Mouse (Mus musculus): ENCODE results near the gene Acvr1b. TPM values are rescaled to one million over a fixed set of nuclear protein-coding genes. Genes with fewer than 3 reads are reported as not detected.
A peak's percentile ranks its signal among the peaks of the same experiment; 100 is the strongest.

The Acvr1b gene
- polyA plus RNA-seq, 1 experiment from 2014 or later: 22.1 TPM

GRCm38 (mm10) chr15:101189981-101190761 is 16.3 kb downstream of the Acvr1b start:
- Histone ChIP-seq H3K27ac (ENCODE audit: low read length) (no peak overlapping the region), H3K27me3 (ENCODE audit: control insufficient read depth, insufficient read depth, low read depth, low read length) (no peaks in the 10 kb centered on the region), H3K9ac (ENCODE audit: low read depth, low read length) (no peak overlapping the region), H3K4me2 (ENCODE audit: low read length) (no peak overlapping the region), H3K4me1 (ENCODE audit: control insufficient read depth, insufficient read depth, low read length) (peaks cover 9% of the 10 kb centered on the region), H3K4me3 (ENCODE audit: low read depth, low read length) (no peak overlapping the region), H3K36me3 (ENCODE audit: control insufficient read depth, insufficient read depth, low read length) (peaks cover 12% of the 10 kb centered on the region), H3K9me3 (replicated peaks; ENCODE audit: control insufficient read depth, low read length, poor library complexity, severe bottlenecking) (no peaks in the 10 kb centered on the region)
- WGBS: 84% methylated on average over 10 of the region's 10 CpGs
- no peak for ATAC-seq

GRCm38 (mm10) chr15:101190762-101191150 is 16.9 kb downstream of the Acvr1b start:
- 82% methylated on average over 5 of the region's 5 CpGs for WGBS
- ATAC-seq: no peak
- no peaks in the 10 kb centered on the region for H3K27me3 ChIP-seq (ENCODE audit: control insufficient read depth, insufficient read depth, low read depth, low read length)
- peaks cover 9% of the 10 kb centered on the region for H3K4me1 ChIP-seq (ENCODE audit: control insufficient read depth, insufficient read depth, low read length)
- peaks cover 18% of the 10 kb centered on the region for H3K36me3 ChIP-seq (ENCODE audit: control insufficient read depth, insufficient read depth, low read length)
- H3K4me2 ChIP-seq (ENCODE audit: low read length): no peak overlapping the region
- H3K9me3 ChIP-seq (replicated peaks; ENCODE audit: control insufficient read depth, low read length, poor library complexity, severe bottlenecking): no peaks in the 10 kb centered on the region
- H3K9ac ChIP-seq (ENCODE audit: low read depth, low read length): no peak overlapping the region
- H3K27ac ChIP-seq (ENCODE audit: low read length): no peak overlapping the region
- no peak overlapping the region for H3K4me3 ChIP-seq (ENCODE audit: low read depth, low read length)

GRCm38 (mm10) chr15:101191459-101192259 is 17.8 kb downstream of the Acvr1b start:
- no peak overlapping the region for H3K4me3 ChIP-seq (ENCODE audit: low read depth, low read length)
- no peak overlapping the region for H3K27ac ChIP-seq (ENCODE audit: low read length)
- 12% methylated on average over 13 of the region's 13 CpGs for WGBS
- no peak overlapping the region for H3K4me2 ChIP-seq (ENCODE audit: low read length)
- peak; percentile 32; the same call in 1 of the 2 replicates for ATAC-seq
- H3K27me3 ChIP-seq (ENCODE audit: control insufficient read depth, insufficient read depth, low read depth, low read length): no peaks in the 10 kb centered on the region
- peaks cover 9% of the 10 kb centered on the region for H3K4me1 ChIP-seq (ENCODE audit: control insufficient read depth, insufficient read depth, low read length)
- no peak overlapping the region for H3K9ac ChIP-seq (ENCODE audit: low read depth, low read length)
- H3K36me3 ChIP-seq (ENCODE audit: control insufficient read depth, insufficient read depth, low read length): peaks cover 24% of the 10 kb centered on the region
- H3K9me3 ChIP-seq (replicated peaks; ENCODE audit: control insufficient read depth, low read length, poor library complexity, severe bottlenecking): no peaks in the 10 kb centered on the region

DNA sequence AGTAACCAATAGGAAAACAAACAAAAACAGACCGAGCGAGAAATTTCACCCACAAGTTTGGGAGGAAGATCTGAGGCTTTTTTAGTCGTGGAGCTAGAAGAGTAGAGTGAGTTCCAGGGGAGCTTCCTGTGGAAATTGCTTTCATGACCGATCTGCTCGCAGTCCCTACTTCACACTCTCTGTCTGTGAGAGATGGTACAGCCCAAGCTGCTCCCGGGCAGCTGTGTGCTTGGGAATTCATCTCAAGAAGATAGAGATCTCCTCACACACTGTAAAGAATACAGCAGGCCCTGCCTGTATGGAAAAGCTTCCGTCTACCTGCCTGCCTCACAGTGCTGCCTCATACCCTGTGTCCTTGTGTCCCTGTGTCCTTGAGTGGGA is 18.4 kb downstream of the Acvr1b start:
- Histone ChIP-seq H3K4me2 (ENCODE audit: low read length) (no peak overlapping the region), H3K4me3 (ENCODE audit: low read depth, low read length) (no peak overlapping the region), H3K27ac (ENCODE audit: low read length) (no peak overlapping the region), H3K9ac (ENCODE audit: low read depth, low read length) (no peak overlapping the region), H3K4me1 (ENCODE audit: control insufficient read depth, insufficient read depth, low read length) (peaks cover 9% of the 10 kb centered on the region), H3K36me3 (ENCODE audit: control insufficient read depth, insufficient read depth, low read length) (peaks cover 25% of the 10 kb centered on the region), H3K27me3 (ENCODE audit: control insufficient read depth, insufficient read depth, low read depth, low read length) (no peaks in the 10 kb centered on the region), H3K9me3 (replicated peaks; ENCODE audit: control insufficient read depth, low read length, poor library complexity, severe bottlenecking) (no peaks in the 10 kb centered on the region)
- 37% methylated on average over 7 of the region's 7 CpGs for WGBS
- ATAC-seq: no peak

- Histone ChIP-seq H3K4me1 (ENCODE audit: control insufficient read depth, insufficient read depth, low read length) (peaks cover 9% of the 10 kb centered on the region), H3K27me3 (ENCODE audit: control insufficient read depth, insufficient read depth, low read depth, low read length) (no peaks in the 10 kb centered on the region), H3K4me3 (ENCODE audit: low read depth, low read length) (no peak overlapping the region), H3K4me2 (ENCODE audit: low read length) (no peak overlapping the region), H3K9ac (ENCODE audit: low read depth, low read length) (no peak overlapping the region), H3K9me3 (replicated peaks; ENCODE audit: control insufficient read depth, low read length, poor library complexity, severe bottlenecking) (no peaks in the 10 kb centered on the region), H3K27ac (ENCODE audit: low read length) (no peak overlapping the region), H3K36me3 (ENCODE audit: control insufficient read depth, insufficient read depth, low read length) (peaks cover 25% of the 10 kb centered on the region)
- no peak for ATAC-seq
- 80% methylated on average over 7 of the region's 7 CpGs for WGBS
Observed at GRCm38 (mm10) chr15:101192651-101193050, 18.8 kb downstream of the Acvr1b start.

- Histone ChIP-seq H3K4me2 (ENCODE audit: low read length) (no peak overlapping the region), H3K9ac (ENCODE audit: low read depth, low read length) (no peak overlapping the region), H3K27me3 (ENCODE audit: control insufficient read depth, insufficient read depth, low read depth, low read length) (no peaks in the 10 kb centered on the region), H3K36me3 (ENCODE audit: control insufficient read depth, insufficient read depth, low read length) (peaks cover 28% of the 10 kb centered on the region), H3K9me3 (replicated peaks; ENCODE audit: control insufficient read depth, low read length, poor library complexity, severe bottlenecking) (no peaks in the 10 kb centered on the region), H3K4me3 (ENCODE audit: low read depth, low read length) (no peak overlapping the region), H3K27ac (ENCODE audit: low read length) (no peak overlapping the region), H3K4me1 (ENCODE audit: control insufficient read depth, insufficient read depth, low read length) (peaks cover 9% of the 10 kb centered on the region)
- WGBS: 92% methylated on average over 6 of the region's 6 CpGs
- ATAC-seq: no peak
Observed at GRCm38 (mm10) chr15:101193971-101194370, 20.1 kb downstream of the Acvr1b start.

DNA sequence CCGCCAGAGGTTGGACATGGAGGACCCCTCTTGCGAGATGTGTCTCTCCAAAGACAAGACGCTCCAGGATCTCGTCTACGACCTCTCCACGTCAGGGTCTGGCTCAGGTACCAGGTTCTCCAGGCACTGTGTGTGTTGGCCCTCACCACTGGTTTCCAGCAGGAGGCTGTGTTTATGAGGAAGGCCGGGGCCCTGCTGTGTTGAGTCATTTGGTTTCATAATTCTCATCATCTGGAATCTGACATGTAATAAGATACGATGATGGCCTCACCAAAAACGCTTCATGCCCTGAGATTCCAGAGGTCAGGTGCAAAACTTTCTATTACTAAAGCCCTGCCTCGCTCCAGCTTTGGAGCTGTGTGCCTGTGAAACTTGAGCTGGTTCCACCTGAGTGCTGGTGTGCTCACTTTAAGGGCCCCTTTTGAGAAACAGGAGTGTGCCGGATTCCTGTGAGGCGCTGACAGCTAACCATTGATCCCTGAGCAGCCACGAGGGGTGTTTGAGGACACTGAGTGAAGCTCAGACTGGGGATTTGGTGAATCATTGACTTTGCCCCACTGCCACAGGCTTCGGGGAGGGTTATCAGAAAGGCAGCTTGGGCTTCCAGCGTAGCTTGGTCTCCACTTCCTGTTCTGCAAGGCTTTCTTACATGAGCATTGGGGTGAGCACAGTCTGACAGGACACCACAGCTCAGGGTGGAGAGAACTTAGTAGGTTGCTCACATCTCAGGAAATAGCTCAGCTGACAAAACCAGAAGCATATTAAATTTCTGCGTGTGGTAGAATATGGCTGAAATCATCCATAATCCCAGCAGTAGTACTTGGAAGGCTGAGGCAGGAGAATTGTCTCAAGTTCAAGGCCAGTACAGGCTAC is 21.3 kb downstream of the Acvr1b start:
- Histone ChIP-seq H3K9ac (ENCODE audit: low read depth, low read length) (no peak overlapping the region), H3K4me3 (ENCODE audit: low read depth, low read length) (no peak overlapping the region), H3K4me1 (ENCODE audit: control insufficient read depth, insufficient read depth, low read length) (peaks cover 9% of the 10 kb centered on the region), H3K9me3 (replicated peaks; ENCODE audit: control insufficient read depth, low read length, poor library complexity, severe bottlenecking) (no peaks in the 10 kb centered on the region), H3K36me3 (ENCODE audit: control insufficient read depth, insufficient read depth, low read length) (peaks cover 34% of the 10 kb centered on the region), H3K4me2 (ENCODE audit: low read length) (no peak overlapping the region), H3K27me3 (ENCODE audit: control insufficient read depth, insufficient read depth, low read depth, low read length) (no peaks in the 10 kb centered on the region), H3K27ac (ENCODE audit: low read length) (no peak overlapping the region)
- 95% methylated on average over 16 of the region's 16 CpGs for WGBS
- no peak for ATAC-seq

DNA sequence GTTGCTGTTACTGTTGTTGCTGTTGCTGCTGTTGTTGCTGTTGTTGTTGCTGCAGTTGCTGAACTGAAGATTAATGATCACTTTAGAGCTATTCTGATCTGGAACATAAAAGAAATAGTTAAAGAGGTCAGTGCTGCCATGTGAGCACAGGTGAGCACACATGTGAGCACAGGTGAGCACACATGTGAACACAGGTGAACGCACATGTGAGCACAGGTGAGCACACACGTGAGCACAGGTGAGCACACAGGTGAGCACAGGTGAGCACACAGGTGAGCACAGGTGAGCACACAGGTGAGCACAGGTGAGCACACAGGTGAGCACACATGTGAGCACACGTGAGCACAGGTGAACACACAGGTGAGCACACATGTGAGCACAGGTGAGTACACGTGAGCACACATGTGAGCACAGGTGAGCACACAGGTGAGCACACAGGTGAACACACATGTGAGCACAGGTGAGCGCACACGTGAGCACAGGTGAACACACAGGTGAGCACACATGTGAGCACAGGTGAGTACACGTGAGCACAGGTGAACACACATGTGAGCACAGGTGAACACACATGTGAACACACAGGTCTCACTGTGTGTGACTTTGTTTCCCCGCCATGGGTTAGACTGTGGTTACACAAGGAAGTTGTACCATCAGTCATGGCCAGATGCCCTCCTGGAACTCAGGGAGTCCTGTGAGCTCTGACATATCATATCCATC is 22.4 kb downstream of the Acvr1b start:
- Histone ChIP-seq H3K9ac (ENCODE audit: low read depth, low read length) (no peak overlapping the region), H3K27me3 (ENCODE audit: control insufficient read depth, insufficient read depth, low read depth, low read length) (no peaks in the 10 kb centered on the region), H3K27ac (ENCODE audit: low read length) (no peak overlapping the region), H3K4me1 (ENCODE audit: control insufficient read depth, insufficient read depth, low read length) (peaks cover 8% of the 10 kb centered on the region), H3K36me3 (ENCODE audit: control insufficient read depth, insufficient read depth, low read length) (peaks cover 43% of the 10 kb centered on the region), H3K9me3 (replicated peaks; ENCODE audit: control insufficient read depth, low read length, poor library complexity, severe bottlenecking) (no peaks in the 10 kb centered on the region), H3K4me2 (ENCODE audit: low read length) (no peak overlapping the region), H3K4me3 (ENCODE audit: low read depth, low read length) (no peak overlapping the region)
- ATAC-seq: no peak
- 98% methylated on average over 8 of the region's 8 CpGs for WGBS

Data from midbrain, embryonic 16.5 days (tissue).